Mouse (Mus musculus): Measurements from ENCODE around the gene Mup5.
"Not testable (repeated sequence)": the region's sequence is repeated elsewhere in the genome, so short reads cannot be mapped to it uniquely, and the experiment has no call there.

The Mup5 gene

DNA sequence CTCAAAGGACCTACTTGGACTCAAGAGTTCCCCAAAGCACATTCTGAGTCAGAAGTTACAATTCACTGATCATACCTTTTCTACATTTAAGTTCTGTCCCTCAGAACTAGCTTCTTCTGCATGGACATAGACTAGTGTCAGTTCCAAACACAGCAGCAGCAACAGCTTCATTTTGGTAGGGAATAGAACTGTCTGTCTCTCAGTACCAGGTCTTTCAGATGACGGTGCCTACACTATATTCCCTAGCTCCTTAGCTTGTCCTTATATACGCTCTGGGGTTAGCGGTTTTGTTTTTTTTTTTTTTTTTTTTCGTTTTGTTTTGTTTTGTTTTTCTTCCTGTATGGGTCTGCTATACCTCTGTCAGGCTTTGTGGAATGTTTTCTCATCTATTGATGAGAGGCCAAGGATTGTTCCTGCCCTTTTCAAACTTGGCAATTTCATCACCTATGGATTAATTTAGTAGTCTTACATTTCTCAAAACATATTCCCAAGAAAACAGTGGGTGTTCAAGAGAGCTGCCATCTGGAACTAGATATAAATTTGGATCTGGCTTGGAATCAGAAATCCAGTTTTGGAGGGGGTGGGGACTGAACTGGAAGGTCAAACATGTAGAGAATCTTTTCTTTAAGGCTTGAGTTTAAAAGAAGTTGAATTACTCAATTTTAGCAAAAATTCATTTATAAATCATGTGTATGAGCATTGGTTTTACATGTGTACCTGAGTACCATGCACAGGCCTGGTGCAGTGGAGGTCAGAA lies at the start of gene Mup5:
TSS of gene Mup5 (minus strand) at position 282 of the 757 bp plus-strand sequence.
- in situ Hi-C loops (cut with MboI, MseI), result loop anchor here (25.0 kb wide), 1 partner anchor 1023 kb away; the partner anchor contains the start of gene Mup22

DNA sequence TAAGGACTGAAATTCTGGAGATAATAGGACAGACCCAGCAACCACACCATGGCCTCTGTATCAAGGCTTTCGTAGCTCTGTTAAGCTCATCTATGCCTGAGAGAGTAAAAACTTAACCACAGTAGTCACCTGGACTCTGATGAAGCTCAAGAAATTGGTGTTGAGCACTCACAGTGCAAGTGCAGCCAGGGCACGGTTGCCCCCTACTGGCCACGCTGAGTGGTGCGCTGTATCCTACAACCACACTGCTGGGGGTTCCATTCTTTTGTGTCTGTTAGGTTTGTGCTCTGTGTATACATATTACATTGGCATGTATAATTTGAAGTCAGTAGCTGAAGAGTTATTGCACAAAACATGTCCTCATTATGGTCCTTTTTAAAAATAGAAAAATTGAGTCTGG lies 23.1 kb upstream of the Mup5 start:
- in situ Hi-C loops (cut with MboI, MseI), result no loop called here

DNA sequence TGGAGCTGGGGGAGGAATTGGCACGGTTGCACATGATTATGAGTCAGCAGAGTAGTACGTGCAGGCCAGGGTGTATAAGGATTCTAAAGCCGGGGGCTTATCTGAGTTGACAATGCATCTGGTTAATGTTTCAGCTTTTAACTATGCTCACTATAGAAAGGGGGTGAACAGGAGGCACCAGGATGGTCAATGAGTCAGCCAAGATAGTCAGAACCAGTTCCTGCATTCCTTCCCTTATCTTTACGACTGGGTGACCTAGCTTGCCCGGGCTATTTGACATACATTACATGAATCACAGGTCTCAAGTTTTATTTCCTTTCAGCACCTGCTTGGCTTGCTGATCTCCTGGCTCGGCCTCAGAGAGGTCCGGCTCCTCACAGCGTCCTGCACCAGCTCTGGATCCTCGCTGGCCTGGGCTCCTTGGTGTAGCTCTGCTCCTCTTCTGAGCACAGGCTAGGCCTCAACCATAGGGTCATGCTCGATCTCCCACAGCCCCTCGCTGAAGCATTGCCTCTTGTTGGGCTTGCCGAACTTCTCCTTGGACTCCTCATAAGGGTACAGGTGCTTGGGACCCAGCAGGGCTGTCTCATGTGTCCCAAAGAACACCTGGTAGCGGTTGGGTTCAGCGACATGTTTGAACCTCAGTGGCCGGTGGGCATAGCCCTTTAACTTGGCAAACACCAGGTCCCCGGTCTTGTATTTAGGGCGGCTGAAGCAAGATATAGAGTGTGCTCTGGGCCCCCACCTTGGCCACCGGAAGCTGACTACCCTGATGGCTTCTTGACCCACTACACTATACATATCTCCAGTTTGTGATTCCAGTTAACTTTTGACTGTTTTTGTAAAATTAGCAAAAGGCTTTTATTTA lies 21.0 kb upstream of the Mup5 start:
- in situ Hi-C loops (cut with MboI, MseI), result no loop called here

DNA sequence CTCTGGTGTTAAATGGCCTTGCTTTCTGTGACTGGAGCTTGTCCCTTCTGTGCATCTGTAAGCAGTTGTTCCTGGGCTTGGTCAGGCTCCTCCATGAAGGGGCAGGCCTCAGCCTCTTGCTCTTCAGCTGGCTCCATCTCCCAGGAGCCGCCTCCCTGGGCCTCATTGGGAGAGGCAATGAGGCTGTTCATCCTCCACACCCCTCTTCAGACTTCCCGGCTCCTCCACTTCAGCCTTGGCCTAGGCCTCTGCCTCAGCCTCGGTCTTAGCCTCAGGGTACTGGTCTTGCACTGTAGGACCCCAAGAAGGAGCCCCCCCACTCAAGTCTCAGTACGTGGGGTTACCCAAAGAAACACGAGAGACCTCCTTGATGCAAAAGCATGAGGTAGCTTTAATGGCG lies 20.3 kb upstream of the Mup5 start:
- in situ Hi-C loops (cut with MboI, MseI), result no loop called here

DNA sequence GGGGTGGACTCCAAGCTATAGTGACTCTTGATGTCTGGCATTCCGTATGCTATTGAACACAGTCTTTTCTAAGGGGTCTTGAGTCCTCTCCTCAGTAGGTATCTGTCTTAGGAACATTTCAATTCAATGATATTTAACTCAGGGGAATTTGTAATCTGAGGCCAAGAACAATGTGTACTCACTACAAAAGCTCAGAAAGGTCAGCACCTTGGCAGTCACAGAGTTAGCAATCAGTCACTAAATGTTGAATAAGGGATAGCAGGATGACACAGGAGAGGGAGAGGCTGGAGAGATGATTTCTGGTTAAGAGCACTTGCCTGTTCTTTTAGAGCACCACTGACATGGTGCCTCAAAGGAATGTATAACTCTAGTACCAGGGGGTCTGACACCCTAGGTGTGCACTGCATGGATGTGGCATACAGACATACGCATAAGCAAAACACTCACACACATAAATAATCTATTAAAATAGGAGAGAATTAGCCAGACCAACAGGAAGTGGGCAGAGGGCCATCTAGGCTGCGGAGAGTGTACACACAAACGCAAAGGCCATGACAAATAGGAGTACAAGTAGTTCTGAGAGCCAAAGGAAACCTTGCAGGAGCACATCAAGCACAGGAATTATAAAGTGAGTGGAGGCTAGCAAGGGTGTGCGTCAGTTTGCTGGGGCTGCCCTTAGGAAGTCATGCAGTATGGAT lies 9.9 kb upstream of the Mup5 start:
- in situ Hi-C loops (cut with MboI, MseI), result loop anchor here (25.0 kb wide), 1 partner anchor 1033 kb away; the partner anchor contains the start of gene Mup22

DNA sequence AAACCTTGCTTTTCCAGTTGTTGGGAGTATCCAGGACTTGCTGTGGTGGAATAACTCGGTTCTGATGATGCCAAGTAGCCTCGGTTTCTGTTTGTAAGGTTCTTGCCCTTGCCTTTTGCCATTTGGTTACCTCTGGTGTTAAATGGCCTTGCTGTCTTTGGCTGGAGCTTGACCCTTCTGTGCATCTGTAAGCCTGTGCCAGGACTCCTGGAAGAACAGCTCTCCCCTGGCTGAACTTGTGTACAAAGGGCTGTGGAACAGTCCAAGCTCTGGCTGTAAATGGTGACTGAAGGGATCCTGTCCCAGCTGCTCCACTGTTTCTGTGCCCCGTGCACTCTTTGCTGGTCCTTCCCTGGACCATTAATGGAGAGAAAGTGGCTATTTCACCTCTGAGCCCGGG lies 5.8 kb downstream of the Mup5 start:
- in situ Hi-C loops (cut with MboI, MseI), result loop anchor here (25.0 kb wide), 1 partner anchor 1017 kb away; the partner anchor contains the start of gene Mup22

DNA sequence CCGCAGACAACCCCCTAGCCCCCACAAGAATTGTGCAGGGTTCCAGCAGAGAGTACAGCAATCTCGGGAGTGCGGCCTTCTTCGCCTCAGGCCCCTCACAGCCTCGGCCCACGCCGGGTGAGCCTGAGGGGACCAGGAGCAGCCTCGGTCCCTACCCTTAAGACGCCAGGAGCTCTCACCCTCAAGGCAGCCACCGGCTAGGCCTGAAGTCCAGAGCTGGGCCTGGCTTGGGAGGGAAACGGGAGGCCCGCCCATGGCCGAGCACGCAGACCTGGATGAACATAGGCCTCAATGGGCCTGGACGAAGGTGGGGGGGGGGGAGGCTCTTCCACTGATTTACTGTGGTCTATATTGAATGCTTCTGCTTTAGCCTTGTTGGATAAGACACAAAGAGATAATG lies 11.8 kb downstream of the Mup5 start:
- in situ Hi-C loops (cut with MboI, MseI), result no loop called here

DNA sequence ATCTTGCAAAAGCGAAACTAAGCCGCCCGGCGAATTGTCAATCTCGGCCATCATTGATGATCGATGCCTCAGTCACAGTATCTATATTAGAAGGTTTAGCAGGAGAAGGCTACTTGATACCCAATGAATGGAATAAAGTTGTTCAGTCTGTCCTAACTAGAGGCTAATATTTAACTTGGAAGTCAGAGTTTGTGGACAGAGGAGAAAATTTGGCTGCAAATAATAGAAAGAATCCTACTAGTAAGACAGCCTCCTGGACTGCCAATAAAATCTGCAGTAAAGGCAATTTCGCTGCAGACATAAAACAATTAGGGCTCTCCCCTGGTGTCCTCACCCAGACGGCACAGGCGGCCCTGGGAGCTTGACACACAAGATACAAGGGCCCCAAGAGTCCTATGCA lies 12.5 kb downstream of the Mup5 start:
- in situ Hi-C loops (cut with MboI, MseI), result not testable (repeated sequence)

DNA sequence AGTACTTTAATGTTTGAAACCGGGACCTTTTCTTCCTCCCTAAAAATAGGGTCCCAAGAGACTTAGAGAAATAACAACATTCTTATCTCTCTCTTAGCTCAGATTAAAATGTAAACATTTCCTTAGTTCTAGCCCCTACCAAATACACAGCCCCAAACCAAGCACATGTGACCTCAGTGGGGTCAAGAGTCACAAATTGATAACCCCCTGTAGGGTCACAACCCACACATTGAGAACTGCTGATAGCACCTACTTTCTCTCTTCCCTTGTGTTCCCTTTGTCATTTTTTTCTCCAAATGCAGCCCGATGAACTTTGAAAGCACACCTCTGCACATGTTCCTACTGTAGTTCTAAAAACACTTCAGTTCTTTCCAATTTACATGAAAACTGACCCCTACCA lies 19.4 kb downstream of the Mup5 start:
- in situ Hi-C loops (cut with MboI, MseI), result no loop called here

DNA sequence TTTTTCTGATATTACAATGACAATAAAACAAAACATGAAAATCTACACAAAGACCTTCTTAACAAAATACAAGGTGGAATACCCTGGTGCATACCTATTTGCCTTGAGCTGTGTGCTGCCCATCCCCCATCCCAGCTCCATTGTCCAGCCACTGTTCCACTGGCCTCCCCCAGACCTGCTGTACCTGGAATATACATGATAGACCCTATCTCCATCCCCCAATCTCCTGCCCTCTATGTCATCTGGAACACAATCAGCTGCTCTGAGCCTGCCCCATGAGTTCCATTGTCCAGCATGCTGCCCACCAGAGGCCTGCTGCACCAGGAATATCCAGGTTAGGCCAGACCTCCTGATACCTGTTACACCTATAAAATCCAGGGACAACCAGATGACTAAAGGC lies 21.6 kb downstream of the Mup5 start:
- in situ Hi-C loops (cut with MboI, MseI), result no loop called here

DNA sequence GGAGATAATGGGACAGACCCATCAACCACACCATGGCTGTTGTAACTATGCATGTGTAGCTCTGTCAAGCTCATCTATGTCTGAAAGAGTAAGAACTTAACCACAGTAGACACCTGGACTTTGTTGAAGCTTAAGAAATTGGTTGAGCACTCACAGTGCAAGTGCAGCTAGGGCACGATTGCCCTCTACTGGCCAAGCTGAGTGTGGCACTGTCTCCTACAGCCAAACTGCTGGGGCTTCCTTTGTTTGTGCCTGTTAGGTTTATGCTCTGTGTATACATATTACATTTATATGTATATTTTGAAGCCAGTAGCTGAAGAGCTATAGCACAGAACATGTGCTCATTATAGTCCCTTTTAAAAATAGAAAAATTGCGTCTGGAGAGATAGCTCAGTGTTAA lies 23.8 kb downstream of the Mup5 start:
- in situ Hi-C loops (cut with MboI, MseI), result not testable (repeated sequence)

DNA sequence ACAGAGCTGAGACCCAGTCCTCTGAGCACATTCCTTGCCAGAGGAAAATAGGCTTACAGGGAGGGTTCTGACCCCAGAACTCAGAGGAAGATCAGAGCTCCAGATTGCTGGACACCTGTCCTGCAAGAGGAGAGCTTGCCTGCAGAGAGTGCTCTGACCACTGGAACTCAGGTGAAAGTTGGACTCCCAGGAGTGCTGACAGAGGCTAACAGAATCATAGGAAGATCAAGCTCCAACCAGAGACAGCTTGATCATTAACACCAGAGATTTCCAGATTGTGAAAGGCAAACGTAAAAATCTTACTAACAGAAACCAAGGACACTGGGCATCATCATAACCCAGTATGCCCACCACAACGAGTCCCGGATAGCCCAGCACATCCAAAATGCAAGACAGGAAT lies 26.1 kb downstream of the Mup5 start:
- in situ Hi-C loops (cut with MboI, MseI), result loop anchor here (5.0 kb wide), 1 partner anchor 107 kb away; no protein-coding TSS in a partner anchor

DNA sequence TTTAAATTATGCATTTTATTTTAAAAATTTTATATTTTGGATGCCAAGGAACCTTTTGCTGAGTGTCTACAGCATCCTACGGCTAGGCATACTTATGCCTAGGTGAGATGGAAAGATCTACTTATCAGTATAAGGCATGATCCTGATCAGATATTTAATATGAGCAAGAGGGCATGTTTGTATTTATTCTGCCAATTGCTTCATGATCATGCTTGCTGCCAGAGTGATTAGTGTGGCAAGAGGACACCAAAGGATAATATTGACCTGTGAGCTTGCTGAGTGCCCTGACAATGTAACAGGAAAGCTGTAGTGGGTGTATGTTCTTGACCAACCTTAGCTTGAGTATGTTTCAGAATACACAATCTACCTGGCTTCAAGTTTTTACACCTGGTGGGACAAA lies 45.3 kb downstream of the Mup5 start:
- in situ Hi-C loops (cut with MboI, MseI), result not testable (repeated sequence)

DNA sequence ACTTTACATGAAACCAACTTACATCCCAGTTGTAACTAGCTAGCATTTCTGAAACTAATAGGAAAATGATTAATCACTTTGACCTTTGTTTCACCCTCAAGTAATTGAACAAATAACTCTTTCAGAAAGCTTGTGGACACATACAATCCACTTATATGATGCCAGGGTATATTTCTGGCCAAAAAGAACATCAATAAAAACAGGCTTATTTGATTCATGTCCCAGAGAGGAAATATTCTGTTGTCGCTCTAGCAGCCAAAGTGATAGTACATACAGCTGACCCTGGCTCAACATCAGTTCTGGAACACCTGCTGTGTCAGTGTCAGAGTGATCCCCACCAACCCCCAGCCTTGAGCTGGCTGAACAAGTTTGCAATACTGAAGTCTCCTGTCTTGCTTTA lies 50.8 kb downstream of the Mup5 start:
- in situ Hi-C loops (cut with MboI, MseI), result not testable (repeated sequence)

DNA sequence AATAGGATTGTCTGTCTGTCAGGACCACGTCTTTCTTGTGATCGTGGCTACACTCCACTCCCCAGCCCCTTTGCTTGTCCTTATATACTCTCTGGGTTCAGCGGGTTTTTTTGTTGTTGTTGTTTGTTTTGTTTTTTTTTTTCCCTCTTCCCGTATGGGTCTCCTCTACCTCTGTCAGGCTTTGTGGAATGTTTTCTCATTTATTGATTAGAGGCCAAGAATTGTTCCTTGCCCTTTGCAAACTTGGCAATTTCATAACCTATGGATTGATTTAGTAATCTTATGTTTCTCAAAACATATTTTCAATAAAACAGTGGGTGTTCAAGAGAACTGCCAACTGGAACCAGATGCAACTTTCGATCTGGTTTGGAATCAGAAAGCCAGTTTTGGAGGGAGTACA lies 52.9 kb downstream of the Mup5 start, which contains the start of gene Mup19:
TSS of gene Mup19 (minus strand) at position 101 of the 400 bp plus-strand sequence.
- in situ Hi-C loops (cut with MboI, MseI), result not testable (repeated sequence)

Measured in regulatory T cell (primary cell).